Mouse (Mus musculus): ENCODE measurements around the gene Arhgap15. TPM values are rescaled to one million over a fixed set of nuclear protein-coding genes. Genes with fewer than 3 reads are reported as not detected.
A peak's percentile ranks its signal among the peaks of the same experiment; 100 is the strongest.

Arhgap15 gene
- polyA plus RNA-seq, 1 experiment from 2014 or later: 1.0 TPM

DNA sequence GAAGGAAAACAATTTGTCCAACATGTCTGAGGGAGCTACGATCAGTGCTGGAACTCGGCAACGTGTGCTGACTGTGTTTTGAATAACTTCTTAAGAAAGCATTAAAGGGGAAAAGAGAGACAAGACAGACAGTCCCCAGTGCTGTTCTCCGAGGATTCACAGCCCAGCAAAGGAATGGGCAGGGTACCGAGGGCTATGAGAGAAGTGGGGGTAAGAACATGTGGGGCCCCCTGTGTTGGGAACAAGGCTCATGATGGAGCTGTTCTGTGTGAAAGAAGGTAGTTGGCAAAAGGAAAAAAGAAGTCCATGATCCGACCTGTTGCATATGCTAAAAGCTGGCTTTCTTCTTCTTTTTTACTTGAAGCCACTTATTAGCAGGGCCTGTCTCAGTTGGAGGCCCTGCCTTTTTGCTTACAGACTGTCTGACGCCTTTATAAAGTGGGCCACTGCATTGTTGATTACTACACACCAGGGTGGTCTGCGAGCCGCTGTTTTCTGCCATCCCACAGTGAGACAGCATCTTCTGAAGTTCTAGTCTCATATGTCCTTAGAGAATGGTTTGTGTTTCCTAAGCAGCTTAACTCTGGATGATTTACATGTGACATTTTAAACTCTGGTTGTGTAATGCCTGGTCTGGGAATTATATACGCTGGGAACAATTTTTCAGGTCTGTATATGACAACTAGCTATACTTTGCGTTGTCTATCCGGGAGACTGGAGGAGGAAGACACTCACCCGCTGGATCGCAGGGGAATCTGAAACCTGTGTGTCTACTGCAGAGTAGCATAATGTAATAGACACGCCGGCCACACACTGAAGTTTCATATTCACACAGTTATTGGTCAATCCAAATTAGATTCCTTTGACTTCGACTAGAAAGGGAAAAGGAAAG is 523.1 kb downstream of the Arhgap15 start:
- Histone ChIP-seq H3K27ac (ENCODE audit: low read depth, low read length) (no peak overlapping the region), H3K36me3 (ENCODE audit: control insufficient read depth, insufficient read depth, low read length) (no peaks in the 10 kb centered on the region), H3K9ac (ENCODE audit: low read length) (no peak overlapping the region), H3K4me3 (ENCODE audit: low read depth, low read length) (no peak overlapping the region), H3K4me2 (ENCODE audit: low read length) (no peak overlapping the region), H3K27me3 (replicated peaks; ENCODE audit: control insufficient read depth, insufficient read depth, low read length) (no peaks in the 10 kb centered on the region), H3K9me3 (replicated peaks; ENCODE audit: control insufficient read depth, low read length) (no peaks in the 10 kb centered on the region), H3K4me1 (ENCODE audit: control insufficient read depth, insufficient read depth, low read length) (peaks cover 4% of the 10 kb centered on the region; the same call in 1 of the 2 replicates)
- DNase-seq (ENCODE audit: low spot score) (peak; percentile 23), ATAC-seq (peak; percentile 73)
- WGBS: 34% methylated on average over 17 of the region's 17 CpGs

DNA sequence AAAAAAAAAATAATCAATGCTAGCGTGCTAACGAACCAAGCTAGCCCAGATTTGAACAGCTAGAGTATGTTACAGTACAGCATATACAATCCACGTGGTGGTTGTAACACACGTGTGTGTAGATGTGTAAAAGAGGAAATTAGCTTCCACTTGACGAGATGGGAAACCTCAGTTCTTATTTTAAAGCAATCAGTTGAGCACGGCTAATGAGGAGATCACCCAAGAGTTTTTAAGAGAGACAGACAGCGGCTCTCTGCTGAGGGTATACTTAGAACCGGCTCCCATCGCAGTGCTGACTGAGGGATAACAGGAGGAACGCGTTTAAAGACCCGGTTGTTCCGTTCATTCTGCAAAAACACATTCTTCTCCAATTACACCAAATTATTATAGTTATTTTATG is 524.0 kb downstream of the Arhgap15 start:
- peak; percentile 15 for DNase-seq (ENCODE audit: low spot score)

DNA sequence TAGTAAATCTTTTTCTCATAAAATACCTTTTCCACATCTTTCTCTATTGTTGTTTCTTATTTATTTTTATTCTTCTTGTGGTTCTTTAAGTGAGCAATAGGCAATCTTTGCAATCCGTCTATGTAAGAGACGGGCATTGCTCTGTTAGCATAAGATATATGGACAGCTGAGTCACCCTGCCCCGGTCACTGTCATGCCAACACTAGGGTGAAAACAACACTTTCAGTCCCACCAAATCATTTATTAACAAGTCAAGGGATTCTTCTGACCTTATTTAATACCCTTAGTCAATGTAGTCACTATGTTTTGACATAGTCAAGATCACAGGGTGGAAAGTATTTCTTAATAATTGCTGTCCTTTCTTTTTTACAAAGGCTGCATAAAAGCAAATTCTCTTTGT is 525.8 kb downstream of the Arhgap15 start:
- Histone ChIP-seq H3K27ac (ENCODE audit: low read depth, low read length) (no peak overlapping the region), H3K36me3 (ENCODE audit: control insufficient read depth, insufficient read depth, low read length) (no peaks in the 10 kb centered on the region), H3K4me1 (ENCODE audit: control insufficient read depth, insufficient read depth, low read length) (peaks cover 4% of the 10 kb centered on the region; the same call in 1 of the 2 replicates), H3K9me3 (replicated peaks; ENCODE audit: control insufficient read depth, low read length) (no peaks in the 10 kb centered on the region), H3K4me2 (ENCODE audit: low read length) (no peak overlapping the region), H3K27me3 (replicated peaks; ENCODE audit: control insufficient read depth, insufficient read depth, low read length) (no peaks in the 10 kb centered on the region), H3K9ac (ENCODE audit: low read length) (no peak overlapping the region), H3K4me3 (ENCODE audit: low read depth, low read length) (no peak overlapping the region)
- ATAC-seq (no peak), DNase-seq (ENCODE audit: low spot score) (no peak)
- 92% methylated on average over 3 of the region's 3 CpGs for WGBS

More for the DNA sequence above, 524.0 kb downstream of the Arhgap15 start:
- H3K9ac ChIP-seq (ENCODE audit: low read length): no peak overlapping the region
- ATAC-seq: no peak
- H3K27me3 ChIP-seq (replicated peaks; ENCODE audit: control insufficient read depth, insufficient read depth, low read length): no peaks in the 10 kb centered on the region
- no peak overlapping the region for H3K4me3 ChIP-seq (ENCODE audit: low read depth, low read length)
- no peaks in the 10 kb centered on the region for H3K9me3 ChIP-seq (replicated peaks; ENCODE audit: control insufficient read depth, low read length)
- H3K4me1 ChIP-seq (ENCODE audit: control insufficient read depth, insufficient read depth, low read length): peaks cover 4% of the 10 kb centered on the region; the same call in 1 of the 2 replicates
- no peak overlapping the region for H3K27ac ChIP-seq (ENCODE audit: low read depth, low read length)
- no peaks in the 10 kb centered on the region for H3K36me3 ChIP-seq (ENCODE audit: control insufficient read depth, insufficient read depth, low read length)
- WGBS: 22% methylated on average over 13 of the region's 13 CpGs
- no peak overlapping the region for H3K4me2 ChIP-seq (ENCODE audit: low read length)

DNA sequence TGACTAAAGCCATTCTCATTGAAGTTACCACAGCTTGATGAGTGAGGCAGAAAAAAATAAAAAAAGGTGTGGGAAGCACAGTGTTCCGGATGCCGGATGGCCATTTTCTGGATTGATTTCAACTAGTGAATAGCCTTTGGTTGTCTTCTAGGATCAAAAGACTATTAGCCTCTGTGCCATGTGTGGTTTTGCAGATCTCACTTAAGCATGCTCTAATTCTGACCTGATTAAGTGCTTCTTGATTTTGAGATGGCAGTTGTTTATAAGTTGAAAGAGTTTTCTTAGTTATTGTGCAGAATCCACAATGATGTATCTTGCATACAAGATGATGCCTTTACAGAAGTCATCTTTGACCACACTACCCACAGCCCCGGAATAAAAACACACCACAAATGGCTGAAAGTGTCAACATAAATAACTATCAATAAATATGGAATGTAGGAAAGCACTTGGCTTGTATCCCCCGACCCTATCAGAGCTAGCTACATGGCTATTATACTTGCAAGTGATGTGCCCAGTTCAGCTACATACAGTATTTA is 537.6 kb downstream of the Arhgap15 start:
- Histone ChIP-seq H3K9me3 (replicated peaks; ENCODE audit: control insufficient read depth, low read length) (no peaks in the 10 kb centered on the region), H3K27ac (ENCODE audit: low read depth, low read length) (no peak overlapping the region), H3K4me3 (ENCODE audit: low read depth, low read length) (no peak overlapping the region), H3K4me1 (ENCODE audit: control insufficient read depth, insufficient read depth, low read length) (no peaks in the 10 kb centered on the region), H3K9ac (ENCODE audit: low read length) (no peak overlapping the region), H3K27me3 (replicated peaks; ENCODE audit: control insufficient read depth, insufficient read depth, low read length) (no peaks in the 10 kb centered on the region), H3K36me3 (ENCODE audit: control insufficient read depth, insufficient read depth, low read length) (no peaks in the 10 kb centered on the region), H3K4me2 (ENCODE audit: low read length) (no peak overlapping the region)
- WGBS: 87% methylated on average over 4 of the region's 4 CpGs
- ATAC-seq: no peak
- no peak for DNase-seq (ENCODE audit: low spot score)

DNA sequence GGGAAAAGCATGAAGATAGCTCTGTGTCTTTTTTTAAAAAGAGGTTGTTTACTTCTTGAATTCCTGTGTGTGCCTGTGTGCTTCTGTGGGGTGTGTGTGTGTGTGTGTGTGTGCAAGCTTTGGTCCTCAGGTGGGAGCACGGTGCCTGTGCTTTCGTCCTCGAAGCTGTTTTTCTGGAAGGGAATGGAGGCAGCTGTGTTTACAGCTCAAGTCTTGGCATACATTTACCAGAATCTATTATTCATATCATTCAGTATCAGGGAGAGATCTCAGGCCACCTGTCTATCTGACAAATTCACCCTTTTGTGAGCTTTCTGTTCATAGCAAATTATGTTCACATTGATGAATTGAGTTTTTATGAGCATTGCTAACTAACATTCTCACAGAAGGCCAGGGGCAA is 550.5 kb downstream of the Arhgap15 start:
- peak; percentile 86 for DNase-seq (ENCODE audit: low spot score)
- Histone ChIP-seq H3K9ac (ENCODE audit: low read length) (no peak overlapping the region), H3K4me2 (ENCODE audit: low read length) (no peak overlapping the region), H3K27me3 (replicated peaks; ENCODE audit: control insufficient read depth, insufficient read depth, low read length) (no peaks in the 10 kb centered on the region), H3K9me3 (replicated peaks; ENCODE audit: control insufficient read depth, low read length) (no peaks in the 10 kb centered on the region), H3K36me3 (ENCODE audit: control insufficient read depth, insufficient read depth, low read length) (no peaks in the 10 kb centered on the region), H3K4me3 (ENCODE audit: low read depth, low read length) (no peak overlapping the region), H3K27ac (ENCODE audit: low read depth, low read length) (peak overlapping the region; percentile 22; the same call in 1 of the 2 replicates), H3K4me1 (ENCODE audit: control insufficient read depth, insufficient read depth, low read length) (peaks cover 11% of the 10 kb centered on the region)
- WGBS: 40% methylated on average over 3 of the region's 3 CpGs
- peak; percentile 88 for ATAC-seq

DNA sequence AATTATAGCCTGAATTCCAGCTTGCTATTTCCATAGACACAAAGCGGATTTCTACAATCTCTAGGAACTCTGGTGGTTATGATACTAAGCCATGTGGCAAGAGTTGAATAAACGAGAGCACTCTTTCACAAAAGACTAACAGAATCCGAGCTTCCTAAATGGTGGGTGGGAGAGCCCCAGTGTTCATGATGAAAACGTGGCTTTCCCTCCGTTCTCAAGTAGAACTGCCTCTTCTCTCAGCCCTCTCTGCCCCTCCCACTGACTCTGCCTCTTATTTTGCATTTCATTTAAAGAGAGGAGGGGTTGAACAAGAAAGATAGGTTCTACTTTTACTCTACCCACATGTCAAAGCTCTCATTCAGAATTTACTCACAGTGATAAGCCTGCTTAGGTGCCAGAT is 551.3 kb downstream of the Arhgap15 start:
- 29% methylated on average over 5 of the region's 5 CpGs for WGBS
- H3K27ac ChIP-seq (ENCODE audit: low read depth, low read length): peak overlapping the region; percentile 81
- H3K9me3 ChIP-seq (replicated peaks; ENCODE audit: control insufficient read depth, low read length): no peaks in the 10 kb centered on the region
- peaks cover 18% of the 10 kb centered on the region for H3K4me1 ChIP-seq (ENCODE audit: control insufficient read depth, insufficient read depth, low read length)
- no peak overlapping the region for H3K9ac ChIP-seq (ENCODE audit: low read length)
- H3K36me3 ChIP-seq (ENCODE audit: control insufficient read depth, insufficient read depth, low read length): no peaks in the 10 kb centered on the region
- no peak overlapping the region for H3K4me3 ChIP-seq (ENCODE audit: low read depth, low read length)
- peak; percentile 72 for DNase-seq (ENCODE audit: low spot score)
- ATAC-seq: peak; percentile 47; the same call in 1 of the 2 replicates
- H3K27me3 ChIP-seq (replicated peaks; ENCODE audit: control insufficient read depth, insufficient read depth, low read length): no peaks in the 10 kb centered on the region
- H3K4me2 ChIP-seq (ENCODE audit: low read length): no peak overlapping the region

DNA sequence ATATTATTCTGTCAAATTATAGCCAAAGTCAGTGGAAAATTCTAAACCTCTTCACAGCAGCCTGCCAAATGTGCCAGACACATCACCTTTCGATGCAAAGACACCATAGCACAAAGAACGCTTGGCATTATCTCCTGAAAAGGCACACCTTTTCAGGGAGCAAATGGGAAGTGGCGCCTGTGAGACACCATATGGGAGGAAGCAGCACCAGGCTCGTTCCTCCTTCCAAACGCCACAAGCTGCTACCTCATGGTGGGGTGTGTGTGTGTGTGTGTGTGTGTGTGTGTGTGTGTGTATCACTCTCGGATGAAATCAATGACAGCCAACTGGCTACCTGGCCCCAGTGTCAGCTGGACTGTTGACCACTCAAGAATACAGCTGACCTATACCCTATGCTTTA is 551.8 kb downstream of the Arhgap15 start:
- ATAC-seq: peak; percentile 48
- H3K36me3 ChIP-seq (ENCODE audit: control insufficient read depth, insufficient read depth, low read length): no peaks in the 10 kb centered on the region

DNA sequence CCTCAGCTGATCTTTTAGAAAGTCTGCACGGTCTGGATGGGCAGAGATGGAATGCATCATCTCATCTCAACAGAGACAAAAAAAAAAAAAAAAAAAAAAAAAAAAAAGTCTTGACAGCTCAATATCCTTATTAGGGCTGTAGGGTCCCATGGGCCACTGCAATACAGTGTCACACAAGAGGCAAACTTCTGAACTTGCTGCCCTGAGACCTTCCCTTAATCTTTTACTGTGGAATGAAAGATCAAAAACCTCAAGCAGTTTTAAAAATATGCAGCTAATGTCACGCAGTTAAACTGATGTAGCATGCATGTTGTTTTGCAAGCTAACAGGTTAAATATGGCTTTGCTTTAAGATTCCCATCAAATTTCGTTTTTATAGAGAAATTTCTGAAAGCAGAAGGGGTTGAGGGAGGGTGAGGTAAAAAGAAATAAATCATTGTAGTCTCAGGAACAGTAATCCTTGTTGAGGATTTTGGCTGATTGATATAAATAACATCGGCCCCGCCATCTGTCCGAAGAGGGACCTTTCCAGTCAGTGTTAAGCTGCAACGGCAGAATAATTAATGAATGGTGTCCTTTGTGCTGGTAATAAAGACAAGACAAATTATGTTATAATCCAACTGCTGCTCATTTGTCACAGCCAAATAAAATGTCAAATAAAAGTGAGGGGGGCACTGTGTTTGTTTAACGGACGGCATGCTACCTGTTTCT is 555.8 kb downstream of the Arhgap15 start:
- no peaks in the 10 kb centered on the region for H3K36me3 ChIP-seq (ENCODE audit: control insufficient read depth, insufficient read depth, low read length)
- peak; percentile 79 for DNase-seq (ENCODE audit: low spot score)
- no peaks in the 10 kb centered on the region for H3K9me3 ChIP-seq (replicated peaks; ENCODE audit: control insufficient read depth, low read length)
- H3K27me3 ChIP-seq (replicated peaks; ENCODE audit: control insufficient read depth, insufficient read depth, low read length): no peaks in the 10 kb centered on the region
- no peak overlapping the region for H3K4me3 ChIP-seq (ENCODE audit: low read depth, low read length)
- no peak overlapping the region for H3K9ac ChIP-seq (ENCODE audit: low read length)
- ATAC-seq: peak; percentile 67
- peak overlapping the region; percentile 29; the same call in 1 of the 2 replicates for H3K4me2 ChIP-seq (ENCODE audit: low read length)
- H3K27ac ChIP-seq (ENCODE audit: low read depth, low read length): peak overlapping the region; percentile 88
- 20% methylated on average over 9 of the region's 9 CpGs for WGBS
- peaks cover 27% of the 10 kb centered on the region for H3K4me1 ChIP-seq (ENCODE audit: control insufficient read depth, insufficient read depth, low read length)

More for the DNA sequence above, 551.8 kb downstream of the Arhgap15 start:
- Histone ChIP-seq H3K27ac (ENCODE audit: low read depth, low read length) (peak overlapping the region; percentile 66; the same call in 1 of the 2 replicates), H3K4me3 (ENCODE audit: low read depth, low read length) (no peak overlapping the region), H3K4me2 (ENCODE audit: low read length) (no peak overlapping the region), H3K9me3 (replicated peaks; ENCODE audit: control insufficient read depth, low read length) (no peaks in the 10 kb centered on the region), H3K9ac (ENCODE audit: low read length) (no peak overlapping the region), H3K27me3 (replicated peaks; ENCODE audit: control insufficient read depth, insufficient read depth, low read length) (no peaks in the 10 kb centered on the region), H3K4me1 (ENCODE audit: control insufficient read depth, insufficient read depth, low read length) (peaks cover 23% of the 10 kb centered on the region)
- 55% methylated on average over 6 of the region's 6 CpGs for WGBS
- peak; percentile 68 for DNase-seq (ENCODE audit: low spot score)

Data from forebrain, embryonic 14.5 days (tissue).